Mouse (Mus musculus) heart, embryonic 11.5 days (tissue): Measurements from ENCODE around the gene Gpr137. TPM values are rescaled to one million over a fixed set of nuclear protein-coding genes. Genes with fewer than 3 reads are reported as not detected.
"Not testable (repeated sequence)": the region's sequence is repeated elsewhere in the genome, so short reads cannot be mapped to it uniquely, and the experiment has no call there.

ENCODE experiments used
- ATAC-seq: fragments of 200-750 bp; cut with Nextera tagmentation; replicated peaks from 2 replicates; pipeline ENCODE4 v1.8.0; 2017; ENCODE audit warnings: moderate library complexity; ENCODE audit not compliant: insufficient number of reproducible peaks, low FRiP score, low TSS enrichment
- H3K27ac ChIP-seq: fragments of 300-500 bp; sonication (generic); 2 replicates; pipeline ENCODE4 v1.5.1; 2014; ENCODE audit warnings: mild to moderate bottlenecking, low read depth, low read length
- H3K27me3 ChIP-seq: fragments of 300-500 bp; sonication (generic); 2 replicates; pipeline ENCODE4 v1.6.1; 2014; ENCODE audit warnings: mild to moderate bottlenecking, low read length, mixed read lengths; ENCODE audit not compliant: control insufficient read depth, insufficient read depth
- H3K36me3 ChIP-seq: fragments of 300-500 bp; sonication (generic); 2 replicates; pipeline ENCODE4 v1.6.1; 2014; ENCODE audit warnings: mild to moderate bottlenecking, low read length, moderate library complexity, mixed read lengths; ENCODE audit not compliant: control insufficient read depth, insufficient read depth
- H3K4me1 ChIP-seq: fragments of 300-500 bp; sonication (generic); 2 replicates; pipeline ENCODE4 v1.6.1; 2014; ENCODE audit warnings: low read length; ENCODE audit not compliant: control insufficient read depth, insufficient read depth
- H3K4me2 ChIP-seq: fragments of 300-500 bp; sonication (generic); 2 replicates; pipeline ENCODE4 v1.6.1; 2014; ENCODE audit warnings: mild to moderate bottlenecking, moderate library complexity
- H3K4me3 ChIP-seq: fragments of 300-500 bp; sonication (generic); 2 replicates; pipeline ENCODE4 v1.5.1; 2014; ENCODE audit warnings: low read depth, low read length
- H3K9ac ChIP-seq: fragments of 300-500 bp; sonication (generic); 2 replicates; pipeline ENCODE4 v1.6.1; 2014; ENCODE audit warnings: mild to moderate bottlenecking, low read depth, low read length, moderate library complexity
- H3K9me3 ChIP-seq: fragments of 300-500 bp; sonication (generic); replicated peaks from 2 replicates; pipeline ENCODE4 v1.6.1; 2016; ENCODE audit warnings: low read length; ENCODE audit not compliant: control insufficient read depth
- WGBS: fragments of 180-500 bp; shearing (Covaris S2); extraction: QIAGEN DNeasy Blood & Tissue Kit; methylation state at CpG from one replicate; pipeline ENCODE4 v1.1.7; 2014; ENCODE audit not compliant: insufficient replicate concordance; 5-methylcytosine and 5-hydroxymethylcytosine counted together
- microRNA-seq: library from miRNA; unstranded; fragments of <30 nt; microRNA quantifications from one replicate; pipeline ENCODE4, GENCODE M21; 2016; ENCODE audit warnings: borderline number of aligned reads
- polyA plus RNA-seq: library from polyadenylated mRNA; unstranded; fragments of >200 nt; fragmentation: Nextera tagmentation; extraction: Ambion mirVana; gene quantifications from 2 replicates; pipeline ENCODE4 v1.2.1, GENCODE M21; 2014

The Gpr137 gene
- polyA plus RNA-seq, 1 experiment from 2014 or later: 22.4 TPM

- not testable (repeated sequence) for H3K9ac ChIP-seq, H3K4me2 ChIP-seq, H3K4me3 ChIP-seq, H3K36me3 ChIP-seq, H3K27ac ChIP-seq, ATAC-seq, H3K9me3 ChIP-seq, H3K27me3 ChIP-seq, H3K4me1 ChIP-seq
- WGBS: 77% methylated on average over 18 of the region's 18 CpGs
Observed at GRCm38 (mm10) chr19:6895608-6896305, 46.5 kb downstream of the Gpr137 start.

GRCm38 (mm10) chr19:6893731-6894451, 48.4 kb downstream of the Gpr137 start:
- H3K27ac ChIP-seq: no peak overlapping the region
- no peaks in the 10 kb centered on the region for H3K4me1 ChIP-seq
- no peaks in the 10 kb centered on the region for H3K27me3 ChIP-seq
- H3K4me3 ChIP-seq: no peak overlapping the region
- 0 out of 2 replicates have a peak, but pooled peaks cover 2% of the 10 kb centered on the region for H3K9me3 ChIP-seq
- H3K4me2 ChIP-seq: no peak overlapping the region
- H3K36me3 ChIP-seq: no peaks in the 10 kb centered on the region
- no peak overlapping the region for H3K9ac ChIP-seq
- no peak for ATAC-seq
- 85% methylated on average over 14 of the region's 14 CpGs for WGBS

GRCm38 (mm10) chr19:6892512-6892911, 49.8 kb downstream of the Gpr137 start:
- Histone ChIP-seq H3K27ac (no peak overlapping the region), H3K9ac (no peak overlapping the region), H3K27me3 (no peaks in the 10 kb centered on the region), H3K36me3 (no peaks in the 10 kb centered on the region), H3K4me3 (no peak overlapping the region), H3K9me3 (0 out of 2 replicates have a peak, but pooled peaks cover 2% of the 10 kb centered on the region), H3K4me1 (no peaks in the 10 kb centered on the region), H3K4me2 (no peak overlapping the region)
- WGBS: 60% methylated on average over 4 of the region's 4 CpGs
- ATAC-seq: no peak

Small RNA genes within 50 kb of the gene (microRNA-seq; reads per million reads assigned to microRNA genes)
- gene Mir6990: 3.5 reads per million, percentile 33 among the genes with 10 or more reads in this experiment

Other genes with a start within 250 kb of the Gpr137 start
- 11.1 and 11.7 TPM in 2 replicates for gene Rps6ka4, start 101.8 kb downstream of the Gpr137 start, polyA plus RNA-seq
- gene Ccdc88b, start 84.3 kb downstream of the Gpr137 start, polyA plus RNA-seq: 0.15 and 0.84 TPM in 2 replicates
- 91.5 and 97.8 TPM in 2 replicates for gene Trmt112, start 32.8 kb downstream of the Gpr137 start, polyA plus RNA-seq
- 143 and 150 TPM in 2 replicates for gene Prdx5, start 32.4 kb downstream of the Gpr137 start, polyA plus RNA-seq
- gene Esrra, start 20.7 kb downstream of the Gpr137 start, polyA plus RNA-seq: 9.0 and 10.5 TPM in 2 replicates
- gene Catsperz, start 17.1 kb downstream of the Gpr137 start, polyA plus RNA-seq: 1.9 and 3.9 TPM in 2 replicates
- gene Kcnk4, start 8.0 kb downstream of the Gpr137 start, polyA plus RNA-seq: 0.17 and 0.46 TPM in 2 replicates
- gene Bad, start 619 bp downstream of the Gpr137 start, polyA plus RNA-seq: 54.9 and 55.7 TPM in 2 replicates
- gene Ppp1r14b, start 32.5 kb upstream of the Gpr137 start, polyA plus RNA-seq: 162 and 177 TPM in 2 replicates
- 17.2 and 20.1 TPM in 2 replicates for gene Plcb3, start 34.0 kb upstream of the Gpr137 start, polyA plus RNA-seq
- 84.5 and 88.4 TPM in 2 replicates for gene Fkbp2, start 38.0 kb upstream of the Gpr137 start, polyA plus RNA-seq
- 76.9 and 79.1 TPM in 2 replicates for gene Vegfb, start 45.2 kb upstream of the Gpr137 start, polyA plus RNA-seq
- gene Dnajc4, start 50.1 kb upstream of the Gpr137 start, polyA plus RNA-seq: 26.3 and 28.5 TPM in 2 replicates
- 24.6 and 25.2 TPM in 2 replicates for gene Nudt22, start 53.6 kb upstream of the Gpr137 start, polyA plus RNA-seq
- 13.4 and 14.7 TPM in 2 replicates for gene Trpt1, start 53.7 kb upstream of the Gpr137 start, polyA plus RNA-seq
- 11.5 and 11.9 TPM in 2 replicates for gene Fermt3, start 77.0 kb upstream of the Gpr137 start, polyA plus RNA-seq
- 266 and 283 TPM in 2 replicates for gene Stip1, start 97.5 kb upstream of the Gpr137 start, polyA plus RNA-seq
- gene Macrod1, start 114.3 kb upstream of the Gpr137 start, polyA plus RNA-seq: 13.3 and 16.7 TPM in 2 replicates
- gene Flrt1, start 163.2 kb upstream of the Gpr137 start, polyA plus RNA-seq: 0.79 and 0.97 TPM in 2 replicates